ENCODE assay signal across 9 mouse cellular contexts in the genomic region with DNA sequence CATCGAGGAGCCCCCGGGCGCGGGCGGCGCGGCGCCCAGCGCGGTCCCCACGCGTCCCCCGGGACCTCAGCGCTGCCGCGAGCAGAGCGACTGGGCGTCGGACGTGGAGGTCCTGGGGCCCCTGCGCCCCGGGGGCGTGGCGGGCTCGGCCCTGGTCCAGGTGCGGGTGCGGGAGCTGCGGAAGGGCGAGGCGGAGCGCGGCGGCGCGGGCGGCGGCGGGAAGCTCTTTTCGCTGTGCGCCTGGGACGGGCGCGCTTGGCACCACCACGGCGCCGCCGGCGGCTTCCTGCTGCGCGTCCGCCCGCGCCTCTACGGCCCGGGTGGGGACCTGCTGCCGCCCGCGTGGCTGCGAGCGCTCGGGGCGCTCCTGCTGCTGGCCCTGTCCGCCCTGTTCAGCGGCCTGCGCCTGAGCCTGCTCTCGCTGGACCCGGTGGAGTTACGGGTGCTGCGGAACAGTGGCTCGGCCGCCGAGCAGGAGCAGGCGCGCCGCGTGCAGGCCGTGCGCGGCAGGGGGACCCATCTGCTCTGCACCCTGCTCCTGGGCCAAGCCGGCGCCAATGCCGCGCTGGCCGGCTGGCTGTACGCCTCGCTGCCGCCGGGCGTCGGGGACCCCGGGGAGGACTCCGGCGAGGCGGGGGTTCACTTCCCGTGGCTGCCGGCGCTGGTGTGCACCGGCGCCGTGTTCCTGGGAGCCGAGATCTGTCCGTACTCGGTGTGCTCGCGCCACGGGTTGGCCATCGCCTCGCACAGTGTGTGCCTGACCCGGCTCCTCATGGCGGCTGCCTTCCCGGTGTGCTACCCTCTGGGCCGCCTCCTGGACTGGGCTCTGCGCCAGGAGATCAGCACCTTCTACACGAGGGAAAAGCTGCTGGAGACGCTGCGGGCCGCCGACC. TPM values are rescaled to one million over a fixed set of nuclear protein-coding genes. Genes with fewer than 3 reads are reported as not detected.
A peak's percentile ranks its signal among the peaks of the same experiment; 100 is the strongest.
DNase-seq lines count a peak whose midpoint lies in the region; ATAC-seq and TF ChIP-seq lines count a peak whose summit lies in the region.
"Had no signal": no experiment of that assay in that cellular context is flagged by ENCODE, and none has a peak within 500 bp of the region (broad histone marks: within the 10 kb centered on the region; RNA-seq: fewer than 3 reads in every experiment).

No protein-coding gene starts in this region.

- no peak overlapping the region for H3K9ac ChIP-seq in lung, embryonic 16.5 days (ENCODE audit: low read length)
- no peak overlapping the region for H3K9ac ChIP-seq in liver, embryonic 14.5 days (replicated peaks)

- peak overlapping the region; percentile 92 for H3K4me2 ChIP-seq in lung, embryonic 16.5 days (ENCODE audit: low read depth, low read length)
- peak overlapping the region; percentile 62 for H3K4me2 ChIP-seq in liver, embryonic 14.5 days (ENCODE audit: low read depth)

- no peaks in the 10 kb centered on the region for H3K36me3 ChIP-seq in lung, embryonic 16.5 days (ENCODE audit: control insufficient read depth, insufficient read depth, low read length)
- no peaks in the 10 kb centered on the region for H3K36me3 ChIP-seq in liver, embryonic 14.5 days (replicated peaks; ENCODE audit: control insufficient read depth, insufficient read depth, low read depth)

- no peak for DNase-seq in lung, postnatal 25 days (ENCODE audit: low spot score)
- peak; percentile 70 to 80 for DNase-seq in cerebellum, postnatal 14 days
- peak; percentile 20 to 22 for DNase-seq in gastrocnemius, postnatal 4 days (ENCODE audit: low spot score in 2 of 2)
- peak; percentile 59 to 65 for DNase-seq in kidney, adult 8-10 months
- DNase-seq in liver, embryonic 14.5 days (ENCODE audit: low read depth in 3 of 3, low spot score in 3 of 3) = no peak
- DNase-seq in right cerebral cortex, postnatal 4 days = peak; percentile 54

- peak; percentile 56 for ATAC-seq in lung, embryonic 16.5 days (ENCODE audit: low read depth)
- ATAC-seq in liver, embryonic 14.5 days (ENCODE audit: insufficient read depth) = no peak
- no peak for ATAC-seq in megakaryocyte-erythroid progenitor cell, adult 5-6 weeks (replicated peaks; ENCODE audit: low FRiP score, low TSS enrichment, poor library complexity, severe bottlenecking)

- peaks cover 55% of the 10 kb centered on the region for H3K27me3 ChIP-seq in lung, embryonic 16.5 days (ENCODE audit: control insufficient read depth, insufficient read depth, low read depth, low read length)
- peaks cover 57% of the 10 kb centered on the region for H3K27me3 ChIP-seq in liver, embryonic 14.5 days (ENCODE audit: control insufficient read depth, insufficient read depth, low read length)

- no peak overlapping the region for H3K27ac ChIP-seq in lung, embryonic 16.5 days (ENCODE audit: low read length)
- H3K27ac ChIP-seq in liver, embryonic 14.5 days = no peak overlapping the region

- under 1% methylated on average over 75 of the region's 118 CpGs for WGBS in lung, embryonic 16.5 days
- WGBS in liver, embryonic 14.5 days (ENCODE audit: insufficient replicate concordance) = 1% methylated on average over 109 of the region's 118 CpGs

- no peaks in the 10 kb centered on the region for H3K9me3 ChIP-seq in lung, embryonic 16.5 days (ENCODE audit: control insufficient read depth, low read length)
- H3K9me3 ChIP-seq in liver, embryonic 14.5 days (ENCODE audit: control insufficient read depth, low read length) = no peaks in the 10 kb centered on the region

- H3K4me3 ChIP-seq in lung, embryonic 16.5 days (ENCODE audit: low read length) = peak overlapping the region; percentile 56
- H3K4me3 ChIP-seq in liver, embryonic 14.5 days (ENCODE audit: insufficient read depth in 1 of 2, low read depth in 2 of 2, low read length in 2 of 2) = peak overlapping the region in 1 of 2 experiments; percentile 47; a peak in 2 of 4 replicates

- peaks cover 11% of the 10 kb centered on the region for H3K4me1 ChIP-seq in lung, embryonic 16.5 days (replicated peaks; ENCODE audit: control insufficient read depth, insufficient read depth, low read length)
- no peaks in the 10 kb centered on the region for H3K4me1 ChIP-seq in liver, embryonic 14.5 days (replicated peaks; ENCODE audit: control insufficient read depth in 2 of 2, insufficient read depth in 2 of 2, low read length in 1 of 2)

- no peak for TF ChIP-seq EP300 in liver, embryonic 14.5 days (IDR thresholded peaks at IDR 0.05; ENCODE audit: low read depth)

- TF ChIP-seq CTCF in liver, embryonic 14.5 days (IDR thresholded peaks at IDR 0.05; ENCODE audit: low read depth) = no peak

RNA-seq across cellular contexts. Expression of a gene that starts 0.8 kb away (rescaled TPM):
- polyA plus RNA-seq in lung, embryonic 16.5 days (2015; fragmentation: Nextera tagmentation; extraction: Ambion mirVana) = 0.08 and 0.09 TPM in 2 replicates
- under 1 TPM; 0.42 to 0.47 TPM for total RNA-seq in gastrocnemius, postnatal 4 days (2021)
- 0.08 and 0.10 TPM in 2 replicates for polyA plus RNA-seq in liver, embryonic 14.5 days (2012; rRNA removed)
- polyA plus RNA-seq in liver, embryonic 14.5 days (2014; fragmentation: Nextera tagmentation; extraction: Ambion mirVana) = 0.08 and 0.17 TPM in 2 replicates
- total RNA-seq in megakaryocyte-erythroid progenitor cell, adult 5-6 weeks (2014; fragmentation: Nextera tagmentation) = 0.27 and 2.5 TPM in 2 replicates
- 0.33 TPM in 1 of 2 replicates, not detected in the other for total RNA-seq in megakaryocyte-erythroid progenitor cell, adult 5-6 weeks (2017)

RNA-seq across cellular contexts. Expression of a gene that starts 52.9 kb away (rescaled TPM):
- polyA plus RNA-seq in lung, embryonic 16.5 days (2015; fragmentation: Nextera tagmentation; extraction: Ambion mirVana) = 6.0 and 6.3 TPM in 2 replicates
- under 1 TPM; 0.34 to 0.54 TPM for total RNA-seq in gastrocnemius, postnatal 4 days (2021)
- 0.01 TPM in 2 replicates for polyA plus RNA-seq in liver, embryonic 14.5 days (2012; rRNA removed)
- polyA plus RNA-seq in liver, embryonic 14.5 days (2014; fragmentation: Nextera tagmentation; extraction: Ambion mirVana) = not detected in 2 replicates
- not detected in 2 replicates for total RNA-seq in megakaryocyte-erythroid progenitor cell, adult 5-6 weeks (2014; fragmentation: Nextera tagmentation)
- total RNA-seq in megakaryocyte-erythroid progenitor cell, adult 5-6 weeks (2017) = not detected in 2 replicates
- total RNA-seq: adrenal gland, adult 18-20 months had no signal

Comparison
In these comparisons a context has a peak if more than half of its experiments do, and no peak if none do; other contexts are left out.
1. DNase-seq: peak in cerebellum, postnatal 14 days (2 of 2), gastrocnemius, postnatal 4 days (2 of 2), kidney, adult 8-10 months (2 of 2) and right cerebral cortex, postnatal 4 days (single experiment); none in lung, postnatal 25 days (single experiment) and liver, embryonic 14.5 days (0 of 3).